Mouse (Mus musculus): Measurements from ENCODE around the gene Vdac1.

- TF ChIP-seq EP300 (IDR thresholded peaks at IDR 0.05; ENCODE audit: low read depth), result no peak
- TF ChIP-seq CTCF (IDR thresholded peaks at IDR 0.05; ENCODE audit: low read depth), result peak; percentile 93
Measured at GRCm38 (mm10) chr11:52421053-52421778, 60.6 kb downstream of the Vdac1 start.
